In the genomic region with DNA sequence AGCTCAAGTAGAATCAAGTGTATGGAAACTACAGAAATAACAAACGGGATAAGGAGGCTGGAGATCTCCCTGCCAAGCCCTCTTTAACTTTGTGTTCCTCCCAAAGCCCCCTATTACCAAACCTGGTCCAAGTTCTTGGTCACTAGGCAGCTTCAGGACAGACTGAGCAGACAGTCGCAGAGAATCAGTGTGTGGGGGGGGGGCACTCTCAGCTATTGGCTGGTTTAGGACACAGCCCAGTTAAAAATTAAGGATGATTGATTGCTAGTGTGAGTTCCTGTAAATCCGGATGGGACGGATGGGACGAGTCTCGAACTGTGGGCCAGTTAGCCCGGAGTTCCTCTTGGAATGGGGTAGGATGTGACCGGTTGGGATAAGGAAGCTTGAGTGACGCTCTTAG, we compare ENCODE assay signal across 9 mouse cellular contexts. TPM values are rescaled to one million over a fixed set of nuclear protein-coding genes. Genes with fewer than 3 reads are reported as not detected.
DNase-seq lines count a peak whose midpoint lies in the region; ATAC-seq and TF ChIP-seq lines count a peak whose summit lies in the region.
"Had no signal": no experiment of that assay in that cellular context is flagged by ENCODE, and none has a peak within 500 bp of the region (broad histone marks: within the 10 kb centered on the region; RNA-seq: fewer than 3 reads in every experiment).

A gene (minus strand): TSS at position 204 of the 400 bp plus-strand sequence.

- intact Hi-C loops in gastrocnemius, postnatal 36 days (cut with DNase I), result no loop called here

- WGBS in intestine, embryonic 16.5 days, result 48% methylated on average over 9 of the region's 9 CpGs
- 69% methylated on average over 9 of the region's 9 CpGs for WGBS in midbrain, postnatal 0 days

- H3K9me3 ChIP-seq in intestine, embryonic 16.5 days (ENCODE audit: control insufficient read depth, low read length), result no peaks in the 10 kb centered on the region
- no peaks in the 10 kb centered on the region for H3K9me3 ChIP-seq in midbrain, postnatal 0 days (ENCODE audit: low read length)

- peak; percentile 38 for ATAC-seq in intestine, embryonic 16.5 days
- ATAC-seq in midbrain, postnatal 0 days (ENCODE audit: low FRiP score), result no peak

- H3K27ac ChIP-seq in intestine, embryonic 16.5 days (ENCODE audit: low read length), result peak within 1 kb of the TSS; percentile 63
- no peak within 1 kb of the TSS for H3K27ac ChIP-seq in midbrain, postnatal 0 days (ENCODE audit: low read depth, low read length)

- peak within 1 kb of the TSS; percentile 66 for H3K9ac ChIP-seq in intestine, embryonic 16.5 days (ENCODE audit: low read depth, low read length)
- H3K9ac ChIP-seq in midbrain, postnatal 0 days (replicated peaks; ENCODE audit: low read length, poor library complexity, severe bottlenecking), result peak within 1 kb of the TSS; percentile 50; the same call in 1 of the 2 replicates

- H3K36me3 ChIP-seq in intestine, embryonic 16.5 days (ENCODE audit: control insufficient read depth, insufficient read depth, low read length), result no peaks in the 10 kb centered on the region
- no peaks in the 10 kb centered on the region for H3K36me3 ChIP-seq in midbrain, postnatal 0 days (ENCODE audit: insufficient read depth, low read length)

- no peaks in the 10 kb centered on the region; the same call in 1 of the 2 replicates for H3K27me3 ChIP-seq in intestine, embryonic 16.5 days (replicated peaks; ENCODE audit: control insufficient read depth, insufficient read depth, low read length)
- H3K27me3 ChIP-seq in midbrain, postnatal 0 days (ENCODE audit: insufficient read depth, low read length), result no peaks in the 10 kb centered on the region

- DNase-seq in heart, adult 18-20 months, result peak; percentile 28 to 44
- no peak for DNase-seq in heart, adult 11 months
- DNase-seq in brain, embryonic 14.5 days (ENCODE audit: low read depth), result no peak
- peak in 1 of 2 experiments; percentile 17 for DNase-seq in gastrocnemius, postnatal 36 days
- peak; percentile 9 for DNase-seq in midbrain, postnatal 0 days (ENCODE audit: low spot score)
- no peak for DNase-seq in testis, postnatal 14 days (ENCODE audit: low spot score)
- DNase-seq in layer of hippocampus, adult 8-10 months (ENCODE audit: low spot score in 2 of 2), result no peak

- no peak for TF ChIP-seq POLR2A in brain, embryonic 14.5 days (IDR thresholded peaks at IDR 0.05; ENCODE audit: borderline replicate concordance, extremely low read depth, insufficient read depth, insufficient read length, poor library complexity, severe bottlenecking)

- 0 out of 2 replicates have a peak, but pooled peaks cover 4% of the 10 kb centered on the region for H3K4me1 ChIP-seq in intestine, embryonic 16.5 days (ENCODE audit: control insufficient read depth, insufficient read depth, low read length)
- H3K4me1 ChIP-seq in midbrain, postnatal 0 days (ENCODE audit: insufficient read depth, low read length), result peaks cover 6% of the 10 kb centered on the region; the same call in 1 of the 2 replicates

- H3K4me2 ChIP-seq in intestine, embryonic 16.5 days (ENCODE audit: low read depth, low read length), result peak within 1 kb of the TSS; percentile 48
- peak within 1 kb of the TSS; percentile 43 for H3K4me2 ChIP-seq in midbrain, postnatal 0 days (ENCODE audit: low read depth, low read length, poor library complexity, severe bottlenecking)

- peak within 1 kb of the TSS; percentile 42 for H3K4me3 ChIP-seq in intestine, embryonic 16.5 days (ENCODE audit: low read length)
- peak within 1 kb of the TSS; percentile 19 for H3K4me3 ChIP-seq in midbrain, postnatal 0 days (ENCODE audit: low read depth, low read length)

- no peak for TF ChIP-seq CTCF in brain, embryonic 14.5 days (IDR thresholded peaks at IDR 0.05; ENCODE audit: borderline replicate concordance, extremely low read depth, insufficient read depth, insufficient read length)
- no peak for TF ChIP-seq CTCF in midbrain, postnatal 0 days (IDR thresholded peaks at IDR 0.05)

RNA-seq across cellular contexts. Expression of the gene that starts here (rescaled TPM):
- total RNA-seq in heart, adult 18-20 months (2021), result 10 to 100 TPM; 64.0 to 71.6 TPM
- polyA plus RNA-seq in brain, embryonic 14.5 days (2012; rRNA removed), result 22.5 and 29.6 TPM in 2 replicates
- 10 to 100 TPM; 44.8 to 46.5 TPM for total RNA-seq in gastrocnemius, postnatal 36 days (2021)
- 62.5 and 62.6 TPM in 2 replicates for polyA plus RNA-seq in intestine, embryonic 16.5 days (2015; fragmentation: Nextera tagmentation; extraction: Ambion mirVana)
- 19.9 and 20.9 TPM in 2 replicates for total RNA-seq in midbrain, postnatal 0 days (2014; rRNA removed)
- polyA plus RNA-seq in midbrain, postnatal 0 days (2015; fragmentation: Nextera tagmentation; extraction: Ambion mirVana), result 30.6 and 31.9 TPM in 2 replicates
- 10 to 100 TPM in 2 of 4 experiments, 1 to 10 TPM in 2; 6.2 to 16.4 (median 10.8) TPM for total RNA-seq in layer of hippocampus, adult 8-10 months (2022)
- total RNA-seq: CH12.LX had no signal

Comparison
In these comparisons a context has a peak if more than half of its experiments do, and no peak if none do; other contexts are left out.
1. DNase-seq: peak in heart, adult 18-20 months (2 of 2) and midbrain, postnatal 0 days (single experiment); none in heart, adult 11 months (single experiment), brain, embryonic 14.5 days (single experiment), testis, postnatal 14 days (single experiment) and layer of hippocampus, adult 8-10 months (0 of 2).